Mouse (Mus musculus) lung, postnatal 0 days (tissue): ENCODE data around the gene Nfkb2.

Source experiments
- CTCF ChIP-seq: IDR thresholded peaks from 2 replicates; pipeline ENCODE4 v1.5.1; 2016; ENCODE audit warnings: antibody characterized with exemption, mild to moderate bottlenecking
- EP300 ChIP-seq: IDR thresholded peaks from 2 replicates; pipeline ENCODE4 v1.6.1; 2016; ENCODE audit warnings: antibody characterized with exemption, mild to moderate bottlenecking, control low read depth

DNA sequence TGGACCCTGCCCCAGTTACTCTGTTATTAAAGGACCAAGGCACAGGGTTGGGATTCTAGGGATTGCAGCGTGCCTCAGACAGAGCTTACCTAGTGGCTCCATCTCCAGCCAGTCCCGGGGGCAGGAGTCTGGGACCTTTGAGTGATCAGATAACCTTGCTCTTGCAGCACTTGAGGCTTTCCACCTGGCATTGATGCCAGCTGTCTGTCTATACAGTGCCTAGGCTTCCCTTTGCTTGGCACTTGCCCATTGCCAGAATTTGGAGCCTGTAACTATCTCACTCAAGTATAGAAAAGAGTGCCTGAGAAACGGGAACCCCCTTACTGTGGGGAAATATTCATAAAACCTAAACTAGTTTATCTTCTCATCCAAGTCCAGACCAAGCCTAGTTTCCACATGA lies 17.2 kb upstream of the Nfkb2 start:
- TF ChIP-seq EP300 (no peak), CTCF (no peak)
